Mouse (Mus musculus) cerebellum, postnatal 10 days (tissue): ENCODE results near the gene Apobec3.
"Not testable (repeated sequence)": the region's sequence is repeated elsewhere in the genome, so short reads cannot be mapped to it uniquely, and the experiment has no call there.

Experiments used
- DNase-seq, 2 experiments: peaks; one replicate each; pipeline ENCODE4 v3.0.0; 2021; ENCODE audit warnings: mixed read lengths in 2 of 2

The Apobec3 gene

DNA sequence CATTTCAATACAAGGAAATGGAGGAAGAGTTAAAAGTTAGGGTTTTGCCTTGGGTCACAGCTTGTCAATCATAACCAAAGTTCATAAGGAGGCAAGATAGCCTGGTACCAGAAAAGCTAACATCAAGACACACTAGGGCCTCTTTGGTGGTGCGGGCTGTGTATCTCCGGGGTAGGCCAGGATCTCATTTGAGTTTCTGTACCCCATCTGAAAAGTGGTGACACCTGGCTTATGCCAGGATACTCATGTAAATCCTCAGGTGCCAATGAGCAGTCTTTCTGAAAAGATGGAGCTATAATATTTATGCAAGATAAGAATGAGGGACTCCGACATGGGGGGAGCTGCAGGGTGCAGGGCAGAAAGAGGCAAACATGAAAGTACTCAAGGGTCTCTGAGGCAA lies 36.9 kb downstream of the Apobec3 start:
- DNase-seq: no peak

DNA sequence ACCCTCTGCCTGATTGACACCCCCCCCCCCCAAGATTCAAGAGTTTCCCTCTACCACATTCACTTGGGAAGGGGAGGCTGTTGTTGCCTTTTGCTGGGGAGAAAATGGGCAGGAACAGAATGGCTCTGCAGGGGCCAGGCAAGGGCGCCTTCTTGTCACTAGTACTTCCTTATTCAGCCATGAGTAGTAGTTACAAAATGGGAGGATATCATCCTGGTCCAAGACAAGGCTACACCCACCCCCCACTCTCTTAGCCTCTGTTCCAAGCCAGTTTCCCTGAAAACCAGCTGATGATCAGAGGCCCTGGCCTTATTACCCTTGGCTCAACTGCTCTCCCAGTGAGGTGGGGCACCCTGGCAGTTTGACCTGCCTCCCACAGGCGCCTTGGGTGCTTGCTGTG lies 37.3 kb downstream of the Apobec3 start:
- no peak for DNase-seq

DNA sequence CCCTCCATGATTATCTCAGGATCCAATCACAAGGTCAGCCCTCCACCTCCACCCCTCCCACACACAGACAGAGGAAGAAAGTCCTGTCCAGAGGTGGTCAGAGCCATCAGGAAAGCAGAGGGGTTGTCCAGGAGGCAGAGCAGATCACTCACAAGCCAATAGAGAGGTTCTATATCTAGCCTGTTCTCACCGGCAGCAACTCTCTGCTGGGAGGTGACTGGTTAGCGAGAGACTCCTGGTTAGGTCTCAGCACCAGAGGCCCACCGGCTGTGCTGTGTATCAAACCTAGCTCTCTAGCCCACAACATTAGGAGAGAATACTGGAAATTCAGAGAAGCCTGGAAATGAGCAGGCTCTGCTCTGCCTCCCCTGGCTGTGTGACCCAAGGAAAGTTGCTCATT lies 38.3 kb downstream of the Apobec3 start:
- DNase-seq: no peak

DNA sequence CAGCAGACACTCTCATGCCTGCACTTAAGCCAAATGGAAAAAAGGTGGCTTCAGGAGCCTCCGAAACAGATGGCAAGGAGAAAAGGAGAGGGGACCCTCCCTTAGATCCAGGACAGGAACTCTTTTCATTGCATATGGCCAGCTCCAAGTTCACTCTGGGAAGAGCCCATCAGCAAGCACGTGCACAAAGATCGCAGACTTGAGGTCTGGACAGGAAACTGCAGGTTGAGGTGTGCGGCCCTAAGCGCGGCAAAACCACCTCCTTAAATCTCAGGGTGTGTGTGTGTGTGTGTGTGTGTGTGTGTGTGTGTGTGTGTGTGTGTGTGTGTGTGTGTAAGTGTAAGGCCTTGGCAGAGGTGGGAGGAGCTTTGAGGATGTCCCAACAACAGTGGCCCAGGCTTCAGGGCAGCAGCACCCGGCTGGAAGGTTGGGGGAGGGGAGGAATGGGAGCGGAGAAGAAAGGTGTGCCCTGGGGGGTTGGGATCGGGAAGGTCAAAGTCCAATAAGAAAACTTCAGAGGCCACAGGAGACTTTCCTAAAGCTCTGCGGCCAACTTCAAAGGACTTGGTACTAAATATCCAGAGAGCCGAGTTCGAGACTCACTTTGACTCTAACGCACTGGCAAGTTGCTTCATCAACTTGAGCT lies 40.2 kb downstream of the Apobec3 start:
- DNase-seq: no peak

DNA sequence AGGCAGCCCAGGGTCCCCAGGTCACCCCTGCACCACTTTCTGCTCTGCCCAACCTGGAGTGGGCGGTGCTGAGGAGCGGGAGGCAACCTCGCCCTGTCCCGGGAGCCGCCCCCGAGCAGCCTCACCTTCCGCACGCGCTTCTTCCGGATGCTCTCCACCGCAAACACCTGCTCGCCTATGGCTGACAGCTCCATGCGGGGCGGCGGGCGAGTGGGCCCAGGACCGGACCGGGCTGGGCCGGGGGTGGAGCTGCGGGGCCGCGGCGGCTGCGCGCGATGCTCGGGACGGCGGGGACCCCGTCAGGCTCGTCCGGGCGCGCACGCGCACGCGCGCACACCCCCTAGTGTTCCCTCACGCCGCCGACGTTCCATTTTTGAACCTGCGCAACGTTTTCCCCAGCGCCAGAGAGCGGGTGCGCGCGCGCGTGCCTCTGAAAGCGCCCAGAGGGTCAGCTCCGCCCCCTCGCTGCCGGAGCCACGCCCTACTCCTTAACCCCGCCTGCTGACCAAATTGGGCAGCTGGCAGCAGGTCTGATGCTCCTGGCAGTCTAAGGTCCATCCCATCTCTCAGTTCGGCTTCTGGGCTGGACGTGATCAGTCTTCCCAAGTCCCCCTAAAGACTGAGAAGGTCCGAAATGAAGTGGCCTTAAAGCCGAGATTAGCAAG lies 41.0 kb downstream of the Apobec3 start:
- DNase-seq: peak; percentile 92 to 94

DNA sequence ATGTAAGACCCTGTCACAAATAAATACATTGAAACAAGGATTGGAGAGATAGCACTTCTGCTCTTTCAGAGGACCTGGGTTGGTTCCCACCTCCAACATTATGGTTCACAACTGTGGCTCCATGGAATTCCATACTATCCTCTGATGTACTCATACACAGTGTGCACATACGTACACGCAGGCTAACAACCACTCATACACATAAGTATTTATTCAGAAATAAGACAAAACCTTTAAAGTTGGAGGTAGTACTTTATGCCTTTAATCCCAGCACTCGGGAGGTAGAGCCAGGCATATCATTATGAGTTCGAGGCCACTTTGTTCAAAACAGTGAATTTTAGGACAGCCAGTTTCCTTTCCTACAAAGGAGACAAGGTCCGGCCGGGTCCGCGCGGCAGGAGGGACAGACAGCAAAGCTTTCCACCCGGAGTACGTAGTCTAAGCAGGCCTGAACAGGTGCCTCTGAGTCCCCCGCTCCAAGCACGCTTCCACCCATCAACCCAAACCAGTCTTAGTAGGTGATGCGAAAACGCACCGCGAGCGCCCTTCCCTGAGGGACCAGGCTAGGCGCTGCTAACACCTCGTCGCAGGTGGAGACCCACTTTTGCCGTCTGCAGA lies 41.7 kb downstream of the Apobec3 start:
- no peak for DNase-seq

DNA sequence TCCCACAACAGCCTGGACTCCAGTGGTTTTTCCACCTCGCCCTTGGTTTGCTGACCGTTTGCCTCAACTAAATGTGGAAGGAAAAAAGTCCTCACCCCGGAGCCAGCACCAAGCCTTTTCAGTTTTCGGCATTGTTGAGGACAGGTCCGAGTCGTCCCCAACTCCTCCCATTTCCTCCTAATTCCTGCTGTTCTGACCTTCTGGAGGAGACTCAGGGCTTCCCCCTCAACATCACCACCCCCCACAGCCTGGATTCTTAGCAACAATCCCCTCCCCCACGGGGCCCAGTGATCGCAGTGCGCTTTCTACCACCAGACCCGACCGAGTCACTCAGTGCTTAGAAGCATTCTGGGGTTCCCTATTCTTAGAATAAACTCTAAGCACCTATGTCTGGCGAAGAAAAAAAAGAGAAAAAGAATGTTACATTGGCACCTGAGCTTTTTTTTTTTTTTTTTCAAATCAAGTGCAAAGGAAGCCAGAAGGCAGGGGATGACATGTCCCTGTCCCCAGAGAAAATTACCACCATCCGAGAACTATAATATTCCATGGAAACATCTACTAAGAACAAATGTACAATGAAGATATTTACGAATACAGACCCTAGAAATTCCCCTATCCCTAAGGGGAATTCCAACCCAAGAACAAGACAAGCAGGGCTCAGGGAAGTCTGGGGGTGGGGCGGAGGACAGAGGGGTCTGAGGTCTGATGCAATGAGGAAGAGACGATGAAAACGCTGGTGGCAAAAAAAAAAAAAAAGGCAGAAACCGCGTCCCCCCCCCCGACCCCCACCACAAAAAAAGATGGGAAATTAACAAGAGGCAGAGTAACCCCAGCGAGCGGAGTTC lies 42.4 kb downstream of the Apobec3 start:
- DNase-seq: no peak

DNA sequence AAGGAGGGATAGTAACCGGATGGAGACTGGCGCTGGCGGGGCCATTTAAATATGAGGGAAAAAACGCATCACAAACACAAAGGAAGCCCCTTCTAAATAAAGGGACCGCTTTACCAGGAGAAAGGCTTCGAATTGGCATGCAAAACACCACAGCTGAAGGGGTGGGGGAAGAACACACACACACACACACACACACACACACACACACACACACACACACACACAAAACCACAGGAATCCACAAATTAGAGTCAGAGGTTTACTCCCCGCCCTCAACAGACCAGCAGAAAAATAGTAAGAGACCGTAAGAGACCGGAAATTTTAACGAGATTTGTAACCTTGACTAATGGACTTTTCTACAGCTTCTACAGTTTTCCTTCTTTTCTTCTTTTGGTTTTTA lies 43.3 kb downstream of the Apobec3 start:
- no peak for DNase-seq

DNA sequence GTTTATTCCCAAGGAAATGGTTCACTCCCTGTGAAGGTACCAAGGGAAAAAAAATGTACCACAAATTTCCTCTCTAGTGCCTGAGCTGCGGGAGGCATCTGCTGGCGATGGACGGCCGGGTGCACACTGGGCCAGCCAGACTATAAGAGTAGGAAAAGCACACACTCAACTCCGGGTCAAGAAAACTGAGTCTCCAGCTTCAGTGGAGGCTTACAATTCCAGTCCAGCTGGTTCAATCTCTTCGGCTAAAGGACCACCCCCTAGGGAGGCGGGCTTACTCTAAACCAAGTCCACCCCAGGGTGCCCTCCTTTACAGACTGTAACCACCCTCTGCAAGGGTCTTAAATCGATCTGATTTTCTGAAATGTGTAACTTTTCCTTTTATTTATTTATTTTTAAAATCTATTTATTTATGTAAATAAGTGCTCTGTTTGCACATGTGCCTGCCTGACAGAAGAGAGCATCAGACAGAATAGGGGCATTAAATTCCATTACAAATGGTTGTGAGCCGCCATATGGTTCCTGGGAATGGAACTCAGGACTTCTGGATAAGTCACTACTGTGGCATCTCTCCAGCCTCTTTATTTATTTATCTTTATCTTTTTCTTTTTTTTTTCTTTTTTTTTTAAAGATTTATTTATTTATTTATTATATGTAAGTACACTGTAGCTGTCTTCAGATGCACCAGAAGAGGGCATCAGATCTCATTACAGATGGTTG lies 44.4 kb downstream of the Apobec3 start:
- DNase-seq: no peak

DNA sequence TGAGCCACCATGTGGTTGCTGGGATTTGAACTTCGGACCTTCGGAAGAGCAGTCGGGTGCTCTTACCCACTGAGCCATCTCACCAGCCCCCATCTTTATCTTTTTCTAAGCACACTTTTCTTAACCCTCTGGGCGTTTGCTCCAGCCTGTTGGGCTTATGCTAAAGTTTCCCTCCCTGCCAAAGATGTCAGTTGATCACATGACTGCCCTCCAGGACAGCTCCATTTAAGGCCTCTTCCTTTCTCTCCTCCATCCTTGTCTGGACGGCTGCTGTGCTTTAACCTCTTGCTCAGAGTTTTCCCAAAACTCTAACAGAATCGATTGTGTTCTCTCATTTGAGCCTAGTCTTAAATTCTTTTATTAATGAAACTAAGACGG lies 44.9 kb downstream of the Apobec3 start:
- no peak for DNase-seq

DNA sequence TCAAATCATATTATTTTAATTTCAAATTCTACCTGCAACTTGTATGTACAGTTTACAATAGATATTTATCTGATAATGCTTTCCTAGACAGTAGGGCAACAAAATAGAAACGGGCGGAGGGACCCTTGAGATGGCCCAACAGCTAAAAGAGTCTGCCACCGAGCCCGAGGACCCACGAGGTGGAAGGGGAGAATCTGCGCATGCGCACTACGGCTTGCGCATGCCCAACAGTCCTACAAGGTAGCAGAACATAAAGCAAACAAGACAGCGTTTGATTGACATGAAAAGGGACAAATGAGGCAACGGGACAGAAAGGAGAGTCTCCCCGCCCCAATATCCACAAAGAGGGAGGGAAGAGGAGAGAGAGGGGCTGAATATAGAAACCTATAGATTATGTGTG lies 47.6 kb downstream of the Apobec3 start:
- no peak for DNase-seq

DNA sequence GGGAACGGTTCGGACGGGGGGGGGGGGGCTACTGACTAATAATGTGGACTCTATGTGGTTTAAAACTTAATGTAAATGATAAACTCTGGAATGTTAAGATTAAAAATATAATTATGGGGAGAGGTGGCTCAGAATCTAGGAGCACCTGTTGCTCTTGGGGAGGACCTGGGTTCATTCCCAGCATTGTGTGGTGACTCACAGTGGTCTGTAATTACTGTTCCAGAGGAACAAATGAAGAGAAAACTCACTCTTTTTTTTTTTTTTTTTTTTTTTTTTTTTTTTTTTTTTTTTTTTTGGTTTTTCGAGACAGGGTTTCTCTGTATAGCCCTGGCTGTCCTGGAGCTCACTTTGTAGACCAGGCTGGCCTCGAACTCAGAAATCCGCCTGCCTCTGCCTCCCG lies 48.0 kb downstream of the Apobec3 start:
- not testable (repeated sequence) for DNase-seq

DNA sequence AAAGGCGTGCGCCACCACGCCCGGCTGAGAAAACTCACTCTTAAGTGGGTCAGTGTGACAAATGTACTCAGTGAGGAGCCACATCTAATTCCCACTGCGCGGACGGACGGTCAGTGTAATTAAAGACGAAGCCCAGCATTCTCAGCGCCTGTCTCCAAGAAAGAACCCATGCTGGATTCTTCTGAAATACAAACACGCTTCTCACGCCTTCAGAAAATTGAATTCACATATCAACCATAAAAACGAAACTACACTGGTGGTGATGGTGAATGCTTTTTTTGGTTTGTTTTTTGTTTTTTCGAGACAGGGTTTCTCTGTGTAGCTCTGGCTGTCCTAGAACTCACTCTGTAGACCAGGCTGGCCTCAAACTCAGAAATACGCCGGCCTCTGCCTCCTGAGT lies 48.5 kb downstream of the Apobec3 start:
- DNase-seq: no peak

DNA sequence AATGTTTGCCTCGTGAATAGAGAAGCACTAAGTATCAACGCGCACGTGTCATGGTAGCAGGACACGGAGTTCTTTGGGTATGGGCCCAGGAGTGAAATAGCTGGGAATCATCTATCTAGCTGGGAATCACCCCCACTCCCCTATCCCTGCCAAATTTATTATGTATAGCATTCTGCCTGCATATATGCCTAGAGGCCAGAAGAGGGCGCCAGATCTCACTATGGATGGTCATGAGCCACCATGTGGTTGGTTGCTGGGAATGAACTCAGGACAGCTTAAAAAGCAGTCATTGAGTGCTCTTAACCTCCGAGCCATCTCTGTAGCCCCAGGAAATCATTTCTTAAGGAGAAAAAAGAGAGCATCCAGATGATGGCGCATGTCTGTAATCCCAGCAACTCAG lies 49.5 kb downstream of the Apobec3 start:
- peak; percentile 72 to 77 for DNase-seq

DNA sequence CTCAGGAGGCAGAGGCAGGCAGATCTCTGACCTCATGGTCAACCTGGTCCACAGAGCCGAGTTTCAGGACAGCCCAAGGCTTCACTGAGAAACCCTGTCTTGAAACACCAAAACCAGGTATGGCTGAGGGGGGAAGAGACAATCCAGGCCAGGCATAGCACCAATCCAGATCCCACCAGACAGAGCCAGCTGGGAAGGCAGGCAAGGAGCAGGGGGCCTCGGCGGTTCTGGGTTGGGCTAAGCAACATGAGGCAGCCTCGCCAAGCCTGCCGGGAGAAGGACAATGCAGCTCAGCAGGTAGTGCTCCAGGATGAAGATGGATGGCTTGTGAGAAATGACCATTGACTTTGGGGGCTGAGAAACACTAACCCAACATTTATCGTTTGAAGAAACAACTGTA lies 51.1 kb downstream of the Apobec3 start:
- no peak for DNase-seq

DNA sequence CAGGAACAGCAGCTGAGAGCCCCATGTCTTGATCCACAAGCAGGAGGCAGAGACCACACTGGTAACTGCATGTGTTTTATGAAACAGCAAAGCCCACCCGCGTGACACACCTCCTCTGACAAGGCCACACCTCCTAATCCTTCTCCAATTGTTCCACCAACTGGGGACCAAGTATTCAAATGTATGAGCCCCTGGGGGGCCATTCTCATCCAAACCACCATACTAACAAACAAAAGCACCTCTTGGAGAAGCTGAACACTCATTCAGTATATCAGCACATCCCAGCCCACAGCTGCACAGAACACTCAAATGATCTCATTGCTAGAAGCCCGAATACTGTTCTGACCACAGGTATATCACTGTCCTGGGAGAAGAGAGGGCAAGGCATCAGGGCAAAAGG lies 52.1 kb downstream of the Apobec3 start:
- no peak for DNase-seq

DNA sequence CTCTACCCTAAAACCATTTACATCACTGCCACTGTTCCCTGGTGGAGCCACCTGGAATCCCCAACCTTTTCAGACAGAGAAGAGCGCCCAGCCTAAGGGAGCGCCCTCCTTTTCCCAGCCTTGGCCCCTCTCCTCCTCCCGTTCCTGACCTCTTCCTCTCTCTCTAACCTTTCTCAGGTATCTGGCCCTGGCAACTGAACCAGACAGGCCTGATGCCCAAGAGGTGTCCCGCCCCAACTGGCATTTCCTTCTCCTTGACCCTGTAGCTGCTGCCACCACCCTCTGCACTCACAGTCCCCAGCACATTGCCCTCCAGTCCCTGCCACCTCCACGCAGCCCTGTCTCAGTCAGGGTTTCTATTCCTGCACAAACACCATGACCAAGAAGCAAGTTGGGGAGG lies 53.5 kb downstream of the Apobec3 start:
- no peak for DNase-seq

DNA sequence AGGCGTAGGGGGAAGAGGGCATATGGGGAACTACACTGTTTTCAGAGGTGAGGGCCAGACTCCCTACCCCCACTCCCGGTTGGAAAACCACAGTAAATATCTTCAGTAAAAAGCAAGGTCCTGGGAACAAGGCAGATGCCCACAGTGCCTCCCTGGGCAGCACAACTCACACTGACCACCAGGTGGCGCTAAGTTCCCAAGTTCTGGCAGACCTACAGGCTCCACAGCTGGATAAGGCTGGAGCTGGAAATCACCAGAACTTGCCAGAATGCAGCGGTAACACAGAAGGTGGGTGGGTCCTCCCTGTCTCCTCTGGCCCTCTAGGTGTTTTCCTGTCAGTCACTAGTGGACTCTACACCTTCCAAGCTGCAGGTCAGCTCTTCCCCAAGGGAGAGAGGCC lies 54.6 kb downstream of the Apobec3 start:
- DNase-seq: peak; percentile 90 to 93

DNA sequence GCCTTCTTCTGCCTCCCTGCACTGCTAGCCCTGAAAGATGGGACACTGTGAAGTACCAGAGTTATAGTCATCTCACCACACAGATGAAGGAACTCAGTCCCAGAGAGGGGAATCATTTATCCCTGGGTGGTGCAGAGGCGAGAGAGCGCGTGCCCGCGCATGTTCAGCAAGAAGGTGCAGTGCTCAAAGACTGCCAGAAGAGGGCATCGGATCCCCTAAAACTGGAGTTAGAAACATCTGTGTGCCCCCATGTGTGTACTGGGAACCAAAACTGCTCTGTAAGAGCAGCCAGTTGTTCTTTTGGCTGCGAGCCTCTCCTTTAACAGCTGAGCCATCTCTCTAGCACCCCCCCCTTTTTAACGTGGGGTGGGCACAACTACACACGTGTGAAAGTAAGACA lies 55.3 kb downstream of the Apobec3 start:
- peak; percentile 40 to 48 for DNase-seq

DNA sequence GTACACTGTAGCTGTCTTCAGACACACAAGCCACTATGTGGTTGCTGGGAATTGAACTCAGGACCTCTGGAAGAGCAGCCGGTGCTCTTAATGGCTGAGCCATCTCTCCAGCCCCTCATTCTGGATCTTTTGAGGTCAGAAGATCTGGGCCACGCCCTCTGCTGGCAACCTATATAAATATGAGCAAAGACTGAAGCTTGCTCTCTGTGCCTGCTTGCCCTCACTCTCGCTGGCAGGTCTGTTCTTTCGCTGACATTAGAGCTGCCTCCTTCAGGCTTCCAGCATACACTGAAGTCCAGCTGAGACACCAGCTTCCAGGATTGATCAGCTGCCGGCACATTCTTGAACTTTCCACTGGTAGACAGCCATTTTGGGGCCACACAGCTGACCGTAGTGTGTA lies 56.2 kb downstream of the Apobec3 start:
- DNase-seq: peak in 1 of 2 experiments; percentile 45

DNA sequence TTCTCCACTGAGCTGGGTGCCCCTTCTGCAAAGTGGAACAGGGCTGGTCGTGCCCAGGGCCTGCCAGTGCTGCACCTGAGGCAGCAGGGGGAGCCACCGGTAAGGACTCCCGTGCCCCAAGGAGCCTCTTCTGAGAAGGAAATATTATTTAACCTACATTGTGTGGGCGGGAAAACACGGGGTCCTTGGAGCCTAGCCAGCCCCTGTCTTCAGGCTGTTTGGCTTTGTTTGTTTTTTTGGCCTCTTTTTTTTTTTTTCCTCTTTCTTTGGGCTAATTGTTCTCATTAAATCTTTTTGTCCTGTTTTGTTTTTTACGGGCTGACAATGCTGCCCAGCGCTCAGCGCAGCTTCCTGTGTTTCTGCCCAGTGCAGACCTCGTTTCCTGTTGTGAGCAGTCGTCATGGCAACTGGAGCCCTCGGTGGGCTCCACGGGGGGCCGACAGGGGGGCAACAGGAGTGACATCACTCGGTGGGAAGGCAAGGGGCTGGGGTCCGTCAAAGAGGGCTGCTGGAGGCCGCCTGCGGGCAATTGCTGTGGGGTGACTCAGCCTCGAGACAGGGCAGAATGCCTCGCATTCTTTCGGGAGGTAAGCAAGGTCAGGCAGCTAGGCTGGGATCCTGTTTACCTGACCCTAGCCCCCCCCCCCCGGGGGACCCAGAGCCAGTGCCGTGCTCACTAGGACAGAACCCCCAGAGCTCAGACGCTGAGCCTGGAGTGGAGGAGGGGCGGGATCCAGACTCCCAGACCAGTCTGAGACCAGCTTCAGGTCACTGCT lies 59.0 kb downstream of the Apobec3 start:
- peak; percentile 74 to 76 for DNase-seq

DNA sequence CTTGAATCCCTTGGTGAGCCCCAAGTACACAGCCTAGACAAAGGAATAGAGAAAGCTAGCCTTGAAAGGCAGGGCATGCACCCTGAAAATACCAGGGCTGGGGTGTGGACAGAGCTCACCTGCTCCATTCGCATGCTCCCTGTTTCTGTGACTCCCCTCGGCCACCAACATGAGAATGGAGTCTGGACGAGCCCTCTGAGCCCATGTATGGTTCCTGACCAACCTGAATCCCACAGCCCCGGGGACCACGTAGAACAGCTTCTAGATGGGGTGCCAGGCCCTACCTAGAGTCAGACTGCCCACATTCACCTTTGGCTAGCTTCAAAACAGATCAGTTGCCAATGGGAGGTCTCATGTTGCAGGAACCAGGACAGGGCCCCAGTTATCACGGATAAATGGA lies 59.8 kb downstream of the Apobec3 start:
- no peak for DNase-seq
